Mouse (Mus musculus) lung, embryonic 14.5 days (tissue): Measurements from ENCODE around the gene Slc30a7. TPM values are rescaled to one million over a fixed set of nuclear protein-coding genes. Genes with fewer than 3 reads are reported as not detected.

ENCODE experiments used
- ATAC-seq: fragments of 200-750 bp; cut with Nextera tagmentation; 2 replicates; pipeline ENCODE4 v1.8.0; 2017; ENCODE audit warnings: mild to moderate bottlenecking, moderate TSS enrichment, moderate library complexity; ENCODE audit not compliant: insufficient read depth
- DNase-seq: peaks from one replicate; pipeline ENCODE4 v3.0.0-alpha.2; 2015
- H3K27ac ChIP-seq: fragments of 300-500 bp; sonication (generic); 2 replicates; pipeline ENCODE4 v1.5.1; 2014; ENCODE audit warnings: low read depth, mild to moderate bottlenecking, moderate library complexity
- H3K27me3 ChIP-seq: fragments of 300-500 bp; sonication (generic); 2 replicates; pipeline ENCODE4 v1.6.1; 2014; ENCODE audit warnings: low read length, control low read depth; ENCODE audit not compliant: insufficient read depth
- H3K36me3 ChIP-seq: fragments of 300-500 bp; sonication (generic); 2 replicates; pipeline ENCODE4 v1.6.1; 2014; ENCODE audit warnings: control low read depth; ENCODE audit not compliant: insufficient read depth
- H3K4me1 ChIP-seq: fragments of 300-500 bp; sonication (generic); 2 replicates; pipeline ENCODE4 v1.6.1; 2014; ENCODE audit warnings: antibody characterized with exemption, control low read depth; ENCODE audit not compliant: insufficient read depth
- H3K4me2 ChIP-seq: fragments of 300-500 bp; sonication (generic); 2 replicates; pipeline ENCODE4 v1.6.1; 2014; ENCODE audit warnings: mild to moderate bottlenecking
- H3K4me3 ChIP-seq: fragments of 300-500 bp; sonication (generic); 2 replicates; pipeline ENCODE4 v1.5.1; 2014; ENCODE audit warnings: low read depth, low read length
- H3K9ac ChIP-seq: fragments of 300-500 bp; sonication (generic); 2 replicates; pipeline ENCODE4 v1.6.1; 2014
- H3K9me3 ChIP-seq: fragments of 300-500 bp; sonication (generic); 2 replicates; pipeline ENCODE4 v1.6.1; 2016; ENCODE audit warnings: low read depth, low read length, control low read depth
- CTCF ChIP-seq: IDR thresholded peaks from 2 replicates; pipeline ENCODE4 v1.5.1; 2016; ENCODE audit warnings: antibody characterized with exemption, low read depth
- WGBS: fragments of 180-500 bp; shearing (Covaris S2); extraction: QIAGEN DNeasy Blood & Tissue Kit; methylation state at CpG from one replicate; pipeline ENCODE4 v1.1.7; 2014; 5-methylcytosine and 5-hydroxymethylcytosine counted together
- polyA plus RNA-seq: library from polyadenylated mRNA; unstranded; fragments of >200 nt; fragmentation: Nextera tagmentation; extraction: Ambion mirVana; gene quantifications from 2 replicates; pipeline ENCODE4 v1.2.1, GENCODE M21; 2014

The Slc30a7 gene
- 31.3 and 34.3 TPM in 2 replicates for polyA plus RNA-seq

- Histone ChIP-seq H3K36me3 (peaks cover 25% of the 10 kb centered on the region; the same call in 1 of the 2 replicates), H3K4me2 (peak within 1 kb of the TSS; percentile 79), H3K4me3 (peak within 1 kb of the TSS; percentile 72), H3K27ac (peak within 1 kb of the TSS; percentile 85), H3K9ac (peak within 1 kb of the TSS; percentile 88), H3K4me1 (0 out of 2 replicates have a peak, but pooled peaks cover 4% of the 10 kb centered on the region), H3K9me3 (no peaks in the 10 kb centered on the region), H3K27me3 (no peaks in the 10 kb centered on the region)
- ATAC-seq (peak; percentile 93), DNase-seq (peak; percentile 90)
- WGBS: under 1% methylated on average over 67 of the region's 67 CpGs
- no peak for TF ChIP-seq CTCF
These were observed at the start of gene Slc30a7, which contains the start of gene Extl2 for GRCm38 (mm10) chr3:116006978-116007940. TSS of gene Slc30a7 (minus strand) at chr3:116007406. TSS of gene Extl2 (plus strand) at chr3:116007462.

GRCm38 (mm10) chr3:116047034-116047433 is 39.8 kb upstream of the Slc30a7 start:
- H3K36me3 ChIP-seq: no peaks in the 10 kb centered on the region
- 56% methylated on average over 5 of the region's 5 CpGs for WGBS
- DNase-seq: no peak

GRCm38 (mm10) chr3:116046000-116046399 is 38.8 kb upstream of the Slc30a7 start:
- WGBS: 64% methylated on average over 2 of the region's 2 CpGs
- DNase-seq: peak; percentile 75
- Histone ChIP-seq H3K27me3 (no peaks in the 10 kb centered on the region), H3K4me2 (no peak overlapping the region), H3K4me1 (no peaks in the 10 kb centered on the region), H3K27ac (no peak overlapping the region), H3K9ac (no peak overlapping the region), H3K4me3 (no peak overlapping the region), H3K36me3 (no peaks in the 10 kb centered on the region), H3K9me3 (no peaks in the 10 kb centered on the region)
- TF ChIP-seq CTCF: peak; percentile 40
- no peak for ATAC-seq

More at GRCm38 (mm10) chr3:116047034-116047433, 39.8 kb upstream of the Slc30a7 start:
- Histone ChIP-seq H3K9ac (no peak overlapping the region), H3K4me1 (no peaks in the 10 kb centered on the region), H3K9me3 (no peaks in the 10 kb centered on the region), H3K4me2 (no peak overlapping the region), H3K4me3 (no peak overlapping the region), H3K27ac (no peak overlapping the region), H3K27me3 (no peaks in the 10 kb centered on the region)
- no peak for ATAC-seq
- no peak for TF ChIP-seq CTCF

GRCm38 (mm10) chr3:116040776-116041175 is 33.6 kb upstream of the Slc30a7 start:
- peak; percentile 47; the same call in 1 of the 2 replicates for TF ChIP-seq CTCF
- Histone ChIP-seq H3K36me3 (no peaks in the 10 kb centered on the region), H3K9me3 (no peaks in the 10 kb centered on the region), H3K4me2 (no peak overlapping the region), H3K27ac (no peak overlapping the region), H3K4me1 (no peaks in the 10 kb centered on the region), H3K4me3 (no peak overlapping the region), H3K27me3 (no peaks in the 10 kb centered on the region), H3K9ac (no peak overlapping the region)
- DNase-seq (peak; percentile 23), ATAC-seq (no peak)
- 78% methylated on average over 3 of the region's 3 CpGs for WGBS

GRCm38 (mm10) chr3:116033871-116034222 is 26.6 kb upstream of the Slc30a7 start:
- Histone ChIP-seq H3K9me3 (no peaks in the 10 kb centered on the region), H3K4me3 (no peak overlapping the region), H3K36me3 (0 out of 2 replicates have a peak, but pooled peaks cover under 1% of the 10 kb centered on the region), H3K27ac (no peak overlapping the region), H3K9ac (no peak overlapping the region), H3K4me1 (no peaks in the 10 kb centered on the region), H3K4me2 (no peak overlapping the region), H3K27me3 (no peaks in the 10 kb centered on the region)
- 55% methylated on average over 3 of the region's 3 CpGs for WGBS
- peak; percentile 75; the same call in 1 of the 2 replicates for TF ChIP-seq CTCF
- ATAC-seq (peak; percentile 28; the same call in 1 of the 2 replicates), DNase-seq (peak; percentile 95)

DNA sequence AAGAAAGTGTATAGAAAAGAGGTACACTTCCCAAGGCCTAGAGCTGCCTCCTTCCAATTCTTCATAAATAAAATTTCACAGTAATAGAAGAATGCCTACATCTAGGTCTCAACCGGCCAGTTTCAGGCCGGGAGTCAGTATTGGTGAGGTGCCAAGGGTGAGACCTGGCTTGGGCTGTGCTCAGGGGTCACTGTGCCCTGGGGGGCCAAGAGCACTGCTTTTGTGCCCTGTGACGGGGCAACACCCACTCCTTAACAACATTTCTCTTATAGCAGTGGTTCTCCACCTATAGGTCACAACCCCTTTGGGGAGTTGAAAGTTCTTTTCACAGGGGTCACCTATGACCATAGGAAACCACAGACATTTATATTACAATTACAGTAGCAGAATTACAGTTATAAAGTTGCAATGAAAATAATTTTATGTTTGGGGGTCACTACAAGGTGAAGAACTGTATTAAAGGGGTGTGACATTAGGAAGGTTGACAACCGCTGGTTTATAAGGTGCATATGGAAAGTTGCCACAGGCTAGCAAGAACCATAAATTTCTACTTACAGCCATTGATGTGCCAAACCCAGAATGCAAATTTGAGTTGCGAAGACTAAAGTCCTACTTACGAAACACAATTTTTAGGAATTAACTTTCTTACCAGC is 26.1 kb upstream of the Slc30a7 start:
- Histone ChIP-seq H3K27me3 (no peaks in the 10 kb centered on the region), H3K36me3 (peaks cover 6% of the 10 kb centered on the region; the same call in 1 of the 2 replicates), H3K27ac (no peak overlapping the region), H3K4me3 (no peak overlapping the region), H3K4me1 (no peaks in the 10 kb centered on the region), H3K9ac (no peak overlapping the region), H3K9me3 (no peaks in the 10 kb centered on the region), H3K4me2 (no peak overlapping the region)
- WGBS: 50% methylated on average over 6 of the region's 6 CpGs
- DNase-seq (no peak), ATAC-seq (peak; percentile 47; the same call in 1 of the 2 replicates)
- TF ChIP-seq CTCF: no peak; the same call in 1 of the 2 replicates
